Mouse (Mus musculus): ENCODE measurements around the gene Tmem181a. TPM values are rescaled to one million over a fixed set of nuclear protein-coding genes. Genes with fewer than 3 reads are reported as not detected.
"Not testable (repeated sequence)": the region's sequence is repeated elsewhere in the genome, so short reads cannot be mapped to it uniquely, and the experiment has no call there.

Gene Tmem181a
- total RNA-seq (2021) = 11.4 and 13.0 TPM in 2 replicates
- long read RNA-seq, experiment 1, full-length matches to known transcripts = 14 of 21 reads
- long read RNA-seq, experiment 1, partial matches to known transcripts = 2 of 21 reads
- long read RNA-seq, experiment 1, other reads (novel, unspliced or antisense) = 5 of 21 reads
- long read RNA-seq, experiment 2, full-length matches to known transcripts = 3 of 7 reads
- long read RNA-seq, experiment 2, partial matches to known transcripts = 2 of 7 reads
- long read RNA-seq, experiment 2, other reads (novel, unspliced or antisense) = 2 of 7 reads

- DNase-seq = not testable (repeated sequence)
These were observed at the start of gene Tmem181a for GRCm38 (mm10) chr17:6256400-6257069. Gene Tmem181a (plus strand): TSS chr17:6256860.

GRCm38 (mm10) chr17:6211721-6212120 is 44.9 kb upstream of the Tmem181a start:
- DNase-seq = no peak

- no peak for DNase-seq
These were observed 41.0 kb upstream of the Tmem181a start for GRCm38 (mm10) chr17:6215640-6216039.

GRCm38 (mm10) chr17:6216514-6216913 is 40.1 kb upstream of the Tmem181a start:
- no peak for DNase-seq

- not testable (repeated sequence) for DNase-seq
These were observed 24.0 kb upstream of the Tmem181a start for GRCm38 (mm10) chr17:6232633-6233032.

GRCm38 (mm10) chr17:6251298-6251697 is 5.4 kb upstream of the Tmem181a start:
- not testable (repeated sequence) for DNase-seq

- DNase-seq = peak; percentile 15
These were observed 403 bp downstream of the Tmem181a start for GRCm38 (mm10) chr17:6257070-6257456.

- peak; percentile 40 for DNase-seq
These were observed 13.5 kb downstream of the Tmem181a start for GRCm38 (mm10) chr17:6269876-6270831.

GRCm38 (mm10) chr17:6270840-6271239 is 14.2 kb downstream of the Tmem181a start:
- peak; percentile 48 for DNase-seq

GRCm38 (mm10) chr17:6271970-6272369 is 15.3 kb downstream of the Tmem181a start:
- DNase-seq = not testable (repeated sequence)

- not testable (repeated sequence) for DNase-seq
These were observed 18.0 kb downstream of the Tmem181a start for GRCm38 (mm10) chr17:6274693-6275092.

- DNase-seq = not testable (repeated sequence)
These were observed 22.5 kb downstream of the Tmem181a start for GRCm38 (mm10) chr17:6279205-6279604.

- DNase-seq = not testable (repeated sequence)
These were observed 23.1 kb downstream of the Tmem181a start for GRCm38 (mm10) chr17:6279772-6280171.

GRCm38 (mm10) chr17:6280513-6280912 is 23.9 kb downstream of the Tmem181a start:
- DNase-seq = not testable (repeated sequence)

- not testable (repeated sequence) for DNase-seq
These were observed 26.5 kb downstream of the Tmem181a start for GRCm38 (mm10) chr17:6283137-6283536.

- DNase-seq = not testable (repeated sequence)
These were observed 29.5 kb downstream of the Tmem181a start for GRCm38 (mm10) chr17:6286169-6286568.

GRCm38 (mm10) chr17:6289045-6289444 is 32.4 kb downstream of the Tmem181a start:
- not testable (repeated sequence) for DNase-seq

GRCm38 (mm10) chr17:6293882-6294281 is 37.2 kb downstream of the Tmem181a start:
- not testable (repeated sequence) for DNase-seq

- not testable (repeated sequence) for DNase-seq
These were observed 40.6 kb downstream of the Tmem181a start for GRCm38 (mm10) chr17:6297060-6297795.

GRCm38 (mm10) chr17:6300190-6300863 is 43.7 kb downstream of the Tmem181a start:
- DNase-seq = not testable (repeated sequence)

- DNase-seq = not testable (repeated sequence)
These were observed 48.2 kb downstream of the Tmem181a start for GRCm38 (mm10) chr17:6304891-6305290.
